Mouse (Mus musculus) gastrocnemius, postnatal 14 days (tissue): ENCODE measurements at regions not wholly inside any gene's neighbourhood (a gene's known extent, or its start where the extent isn't known, plus 50 kb on each side); places are given as distances from the start of the nearest gene placed in this dataset.

Experiments
- DNase-seq: peaks from one replicate; pipeline ENCODE4 v3.0.0; 2021; ENCODE audit warnings: mixed read lengths
- intact Hi-C: fragments of 180-260 bp; cut with DNase I; formaldehyde crosslinking; loops from one replicate; pipeline ENCODE4 v1.15.1; 2025; ENCODE audit warnings: low total_unique reads

DNA sequence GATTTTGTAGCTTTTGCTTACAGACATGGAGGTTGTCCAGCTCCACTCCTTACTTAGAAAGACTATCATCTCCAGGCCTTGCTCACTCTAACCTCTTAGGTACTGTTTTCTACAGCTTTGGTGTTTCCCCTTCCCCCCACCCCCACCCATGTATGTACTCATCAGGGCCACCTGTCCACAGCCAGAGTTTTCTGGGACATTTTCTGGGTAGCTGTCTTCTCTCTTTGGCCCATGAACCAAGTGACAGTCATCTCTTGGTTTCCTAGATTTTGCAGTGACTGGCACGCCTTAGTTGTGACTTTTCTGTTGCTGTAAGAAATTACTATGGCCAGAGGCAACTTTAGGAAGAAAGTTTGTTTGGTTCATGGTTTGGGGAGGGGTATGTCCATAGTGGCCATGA is 181.8 kb upstream of the Klf3 start:
- DNase-seq, result no peak
- intact Hi-C loops, result no loop called here

DNA sequence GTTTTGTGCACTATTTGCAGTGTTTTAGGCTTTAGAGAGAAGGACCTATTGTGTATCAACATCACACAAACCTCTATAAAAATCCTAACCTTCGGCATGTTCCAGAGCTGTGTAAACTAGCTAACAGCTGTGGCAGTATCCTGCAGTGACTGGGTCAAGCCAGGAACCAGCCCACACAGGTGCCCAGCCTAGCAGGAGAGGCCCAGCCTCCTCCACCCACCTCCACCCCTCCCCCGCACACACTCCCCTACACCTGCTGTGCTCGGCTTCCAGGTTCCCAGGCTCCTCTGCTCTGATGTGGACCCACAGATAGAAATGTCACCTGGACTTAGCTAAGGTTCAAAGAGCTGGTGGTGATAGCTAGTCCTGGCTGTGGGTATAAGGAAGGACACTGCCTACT is 179.5 kb upstream of the Klf3 start:
- no peak for DNase-seq
- intact Hi-C loops, result no loop called here

DNA sequence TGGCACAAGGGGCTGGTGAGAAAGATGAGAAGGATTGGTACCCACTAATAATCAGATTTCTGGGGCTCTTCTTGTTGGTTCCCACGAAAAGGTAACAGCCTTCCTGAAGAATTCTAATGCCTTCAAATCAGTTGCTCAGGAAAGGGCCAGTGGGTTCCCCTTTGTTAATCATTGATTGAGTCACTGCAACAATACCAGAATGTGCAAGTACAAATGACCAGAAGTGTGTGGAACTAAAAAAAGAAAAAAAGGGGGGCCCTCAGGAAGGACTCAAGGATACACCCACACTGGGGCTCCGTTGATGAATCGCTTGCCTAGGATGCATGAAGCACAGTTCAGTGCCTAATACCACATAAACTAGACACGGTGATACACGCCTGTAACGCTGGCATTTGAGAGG is 179.0 kb upstream of the Klf3 start:
- intact Hi-C loops, result no loop called here
- no peak for DNase-seq

DNA sequence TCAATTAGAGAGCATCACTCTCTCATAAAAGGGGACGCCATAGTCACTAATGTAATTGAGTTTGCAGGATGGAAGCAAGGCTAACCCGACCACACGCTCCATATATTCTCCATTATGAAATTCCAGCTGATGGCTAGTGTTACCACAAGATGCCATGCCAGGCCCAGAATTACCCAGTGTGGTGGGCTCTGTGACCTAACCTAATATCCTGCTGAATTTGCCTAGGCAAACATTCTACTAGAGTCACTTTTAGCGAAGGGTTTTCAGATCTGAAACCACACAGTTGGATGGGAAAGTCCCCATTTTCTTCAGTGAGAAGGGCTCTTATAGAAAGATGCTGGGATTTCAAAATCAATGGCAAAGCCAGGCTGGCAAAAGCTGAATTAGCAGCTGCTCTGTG is 177.8 kb upstream of the Klf3 start:
- no peak for DNase-seq
- intact Hi-C loops, result no loop called here

DNA sequence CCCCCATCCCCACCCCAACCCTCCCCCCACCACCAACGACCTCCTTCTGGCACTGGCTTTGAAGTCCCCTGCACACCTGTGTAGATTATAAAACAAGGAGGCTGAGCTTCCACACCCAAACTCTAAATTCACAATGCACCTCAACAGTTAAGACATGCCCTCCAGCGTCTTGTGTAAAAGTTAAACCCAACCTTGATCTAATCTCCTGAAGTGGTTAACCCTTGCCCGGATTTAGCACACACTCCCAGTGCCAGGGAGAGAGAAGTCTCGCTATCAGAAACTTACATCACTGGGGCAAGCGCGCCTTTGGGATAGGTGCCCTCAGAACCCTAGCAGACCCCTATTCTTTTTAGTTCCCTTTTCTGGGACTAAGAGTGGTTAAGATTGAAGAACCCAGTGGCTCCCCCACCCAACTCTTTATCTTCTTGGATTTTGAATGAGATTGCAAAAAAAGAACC is 177.3 kb upstream of the Klf3 start:
- intact Hi-C loops, result no loop called here
- no peak for DNase-seq

DNA sequence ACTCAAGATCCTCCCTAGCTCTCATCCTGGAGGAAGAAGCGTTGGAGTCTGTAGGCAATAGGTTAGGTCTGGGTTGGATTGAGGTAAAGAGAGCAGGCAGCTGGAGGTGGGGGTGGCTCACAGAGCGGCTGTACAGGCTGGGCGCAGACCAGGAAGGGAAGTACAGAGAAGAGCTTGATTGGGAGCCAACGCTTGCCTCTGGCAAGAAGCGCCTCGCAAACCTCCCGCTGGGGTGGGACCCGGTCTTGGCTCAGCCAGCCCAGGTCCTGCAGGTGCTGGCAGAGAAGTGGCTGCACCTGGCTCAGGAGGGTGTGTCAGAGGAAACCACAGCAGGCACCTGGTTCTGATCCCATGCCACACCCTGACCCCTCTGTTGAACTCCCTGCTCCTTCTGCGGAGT is 176.8 kb upstream of the Klf3 start:
- intact Hi-C loops, result no loop called here
- peak; percentile 26 for DNase-seq

DNA sequence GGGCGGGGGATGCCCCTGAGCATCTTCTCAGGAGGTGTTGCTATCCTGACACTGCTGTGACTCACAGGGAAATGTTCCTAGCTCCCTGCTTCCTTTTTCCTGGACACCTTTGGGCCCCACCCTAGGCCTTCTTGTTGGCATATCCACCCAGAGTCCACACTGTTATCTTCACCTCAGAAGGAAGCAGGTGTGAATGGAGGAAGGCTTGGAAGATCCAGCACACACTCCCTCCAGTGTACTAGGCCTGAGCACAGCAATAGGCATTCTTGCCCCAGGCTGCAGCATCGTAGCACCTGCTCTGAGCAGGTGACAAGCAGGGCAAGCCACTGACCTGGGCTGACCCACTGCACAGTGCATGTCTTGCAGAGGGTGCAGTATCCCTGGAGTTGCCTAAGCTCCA is 172.6 kb upstream of the Klf3 start:
- intact Hi-C loops, result no loop called here
- no peak for DNase-seq

DNA sequence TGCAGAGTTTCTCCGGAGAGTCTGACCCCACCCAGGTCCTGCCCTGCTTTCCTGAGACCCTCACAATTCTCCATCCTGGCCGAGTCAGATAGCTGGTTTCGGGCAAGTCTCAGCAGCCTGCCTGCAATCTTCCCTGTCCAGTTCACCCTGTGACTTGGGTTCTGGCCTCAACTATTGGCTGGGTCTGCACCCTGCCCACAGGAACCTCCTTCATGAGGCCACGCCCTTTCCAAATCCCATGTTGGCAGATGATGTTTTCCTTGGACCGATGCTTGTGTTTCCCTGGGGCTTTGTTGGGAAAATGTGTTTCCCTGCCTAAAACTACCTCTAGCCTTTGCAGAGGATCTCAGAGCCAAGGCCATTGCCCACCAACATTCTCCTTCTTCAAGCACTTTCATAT is 171.0 kb upstream of the Klf3 start:
- intact Hi-C loops, result no loop called here
- no peak for DNase-seq

DNA sequence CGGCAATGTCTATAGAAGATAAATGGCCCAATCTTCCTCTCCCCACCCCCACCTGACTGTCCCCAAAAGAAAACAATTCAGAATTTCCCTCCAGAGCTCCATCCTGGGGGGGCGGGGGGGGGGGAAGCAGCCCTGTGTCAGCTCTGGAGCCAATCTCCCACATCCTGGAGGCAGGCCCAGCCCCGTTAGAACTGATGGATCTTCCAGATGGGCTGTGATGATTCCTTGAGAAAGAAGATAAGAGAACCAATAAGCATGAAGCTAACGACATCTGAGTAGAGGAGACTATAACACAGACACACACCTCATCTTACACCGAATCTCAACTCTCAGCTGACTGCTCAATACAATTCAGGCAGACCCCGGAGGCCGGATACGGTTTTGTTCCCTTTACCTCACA is 169.2 kb upstream of the Klf3 start:
- DNase-seq, result peak; percentile 22
- intact Hi-C loops, result no loop called here

DNA sequence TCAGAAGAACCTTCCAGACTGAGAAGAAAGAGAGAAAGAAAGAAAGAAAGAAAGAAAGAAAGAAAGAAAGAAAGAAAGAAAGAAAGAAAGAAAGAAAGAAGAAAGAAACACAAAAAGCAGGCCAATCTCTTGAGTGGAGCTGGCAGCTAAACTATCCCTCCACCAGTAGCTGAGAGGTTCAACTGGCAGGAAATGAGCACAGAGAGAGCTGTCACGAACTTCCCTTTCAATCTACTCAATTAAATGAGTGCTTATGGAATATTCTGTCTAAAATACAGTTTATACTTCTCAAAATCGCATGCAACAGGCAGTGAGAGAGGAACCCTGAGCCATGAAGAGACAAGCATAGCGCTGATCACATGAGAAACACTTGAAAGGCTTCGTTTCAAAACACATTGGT is 168.5 kb upstream of the Klf3 start:
- intact Hi-C loops, result no loop called here
- DNase-seq, result no peak

DNA sequence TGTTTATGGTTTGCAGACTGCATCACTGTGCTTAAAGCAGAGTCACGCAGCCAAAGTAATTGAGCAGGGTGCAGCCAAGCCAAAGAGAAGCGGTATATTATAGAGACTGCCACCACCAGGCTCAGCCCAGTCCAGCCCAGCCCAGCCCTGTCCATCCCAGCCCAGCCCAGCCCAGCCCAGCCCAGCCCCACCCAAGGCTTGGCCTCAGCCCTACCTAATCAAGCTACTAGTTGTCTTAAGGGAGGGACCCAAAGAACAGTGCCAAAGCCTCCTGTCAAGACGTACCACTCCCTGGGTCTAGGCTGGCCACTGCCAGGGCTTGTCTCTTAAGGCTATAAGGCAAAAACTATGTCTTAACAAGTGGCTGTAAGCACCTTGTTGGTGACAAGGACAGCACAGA is 166.9 kb upstream of the Klf3 start:
- DNase-seq, result no peak
- intact Hi-C loops, result no loop called here

DNA sequence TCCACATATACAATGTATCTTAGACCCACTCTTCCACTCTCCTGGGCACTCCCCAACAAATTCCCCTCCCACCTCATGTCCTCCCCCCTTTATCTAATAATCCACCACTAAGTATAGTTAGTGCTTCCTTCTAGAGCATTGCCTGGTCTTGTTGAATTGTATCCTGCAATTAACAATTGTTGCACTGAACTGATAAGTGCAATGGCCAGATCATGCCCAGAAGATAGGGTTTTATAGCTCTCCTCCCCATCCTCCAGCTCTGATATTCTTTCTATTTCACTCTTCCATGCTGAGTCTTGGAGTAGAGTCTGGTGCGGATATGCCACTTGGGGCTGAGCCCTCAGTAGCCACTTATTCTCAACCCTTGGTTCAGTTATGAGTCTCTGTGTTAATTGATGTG is 159.6 kb upstream of the Klf3 start:
- intact Hi-C loops, result no loop called here
- no peak for DNase-seq

DNA sequence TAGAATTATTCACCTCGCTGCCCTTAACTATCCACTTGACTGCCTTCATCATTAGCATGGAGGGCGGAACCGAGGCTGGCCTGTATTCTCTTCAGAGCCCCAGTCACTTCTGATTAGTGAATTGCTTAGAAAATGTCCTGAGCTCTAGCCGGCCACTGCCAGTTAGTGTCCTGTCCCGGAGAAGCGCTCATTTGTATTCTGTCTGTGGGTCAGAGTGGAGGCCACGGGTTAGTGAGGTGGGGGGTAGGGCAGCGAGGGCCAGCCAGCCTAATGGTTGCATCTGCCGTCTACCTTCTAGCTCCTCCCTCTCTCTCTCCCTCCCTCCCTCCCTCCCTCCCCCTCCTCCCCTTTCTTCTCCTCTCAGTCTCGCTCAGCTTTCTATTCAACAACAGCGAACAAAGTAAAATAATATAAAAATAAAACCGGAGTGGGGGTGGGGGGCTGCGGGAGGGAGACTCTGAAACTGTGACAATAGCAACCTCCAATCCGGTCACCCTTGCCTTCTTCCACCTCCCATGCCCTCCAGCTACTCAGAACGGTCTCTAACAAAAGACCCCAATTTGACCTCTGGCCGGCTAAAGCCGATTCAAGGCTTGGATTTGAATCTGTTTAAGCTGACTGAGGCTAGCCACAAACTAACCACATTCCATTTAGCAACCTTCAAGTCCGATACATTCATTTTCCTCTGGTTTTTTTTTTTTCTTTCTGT is 155.6 kb upstream of the Klf3 start:
- intact Hi-C loops, result no loop called here
- no peak for DNase-seq

DNA sequence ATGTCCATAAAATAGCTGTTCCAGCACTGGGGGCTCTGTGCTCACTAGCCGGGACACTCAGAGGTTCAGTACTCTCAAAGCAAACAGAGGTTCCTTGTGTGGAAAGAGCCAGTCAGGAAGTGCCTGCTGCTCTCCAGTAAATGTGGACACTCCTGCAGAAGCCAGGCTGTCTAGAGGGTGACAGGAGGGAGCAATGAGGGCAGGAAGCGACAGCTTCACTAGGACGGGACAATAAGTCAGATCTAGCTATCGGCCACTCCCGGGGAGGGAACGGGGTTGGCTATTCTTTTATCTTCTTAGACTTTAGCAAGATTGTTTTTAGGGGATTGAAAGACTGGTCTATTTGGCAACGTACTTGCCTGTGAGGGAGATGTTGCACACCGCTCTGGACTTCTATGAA is 154.7 kb upstream of the Klf3 start:
- no peak for DNase-seq
- intact Hi-C loops, result no loop called here

DNA sequence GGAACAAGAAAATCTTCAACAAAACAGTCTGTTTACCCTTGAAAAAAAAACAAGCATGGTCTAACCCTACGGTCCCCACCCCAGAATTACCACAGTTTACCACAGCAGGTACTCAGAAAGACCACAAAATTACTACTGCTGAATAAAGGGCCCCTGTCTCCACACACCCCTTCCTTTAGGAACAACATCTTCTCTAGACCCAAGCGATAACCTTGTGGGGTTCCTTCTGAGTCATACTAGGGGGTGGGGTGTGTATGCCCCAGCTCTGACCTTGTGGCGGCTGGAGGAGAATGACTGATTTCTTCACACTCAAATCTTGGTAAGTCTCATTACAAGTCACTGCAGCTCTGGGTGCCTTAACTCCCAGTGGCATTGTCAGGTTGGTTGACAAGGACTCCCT is 151.8 kb upstream of the Klf3 start:
- no peak for DNase-seq
- intact Hi-C loops, result no loop called here

DNA sequence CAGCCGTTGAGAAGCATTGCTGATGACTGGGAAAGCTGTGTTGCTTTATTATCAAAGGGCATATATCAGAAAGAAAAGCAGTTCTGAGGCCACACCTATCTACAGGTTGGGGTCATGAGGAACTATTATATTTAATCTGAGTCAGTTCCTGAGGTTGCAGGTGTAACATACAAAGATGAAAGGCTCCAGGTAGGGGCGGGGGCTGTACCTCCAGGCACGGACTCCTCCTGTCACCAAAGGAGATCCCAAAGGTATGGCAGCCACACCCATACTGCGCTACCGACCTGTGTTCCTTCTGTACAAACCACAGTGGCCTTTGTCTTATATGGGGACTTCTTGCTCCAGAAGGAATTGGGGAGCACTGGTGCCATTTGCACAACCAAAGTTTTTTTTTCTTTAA is 149.4 kb upstream of the Klf3 start:
- intact Hi-C loops, result no loop called here
- DNase-seq, result no peak

DNA sequence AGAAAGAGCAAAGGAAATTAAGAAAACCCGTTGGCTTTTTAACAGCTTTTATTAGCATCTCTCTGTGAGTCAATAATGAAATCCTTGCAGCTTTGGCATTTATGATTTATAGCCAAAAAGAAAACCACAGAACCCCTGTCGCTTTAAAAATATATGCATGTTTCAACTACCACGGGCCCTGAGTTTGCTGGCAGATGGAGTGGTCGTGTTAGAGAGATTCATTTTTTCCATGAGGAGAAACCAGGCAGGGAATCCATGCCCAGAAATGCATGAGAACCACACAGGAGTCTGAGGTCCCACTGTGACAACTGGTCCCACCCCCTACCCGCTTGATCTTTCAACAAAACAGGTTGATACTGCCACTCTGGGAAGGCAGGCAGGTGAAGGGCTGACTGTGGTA is 147.9 kb upstream of the Klf3 start:
- intact Hi-C loops, result no loop called here
- DNase-seq, result no peak

DNA sequence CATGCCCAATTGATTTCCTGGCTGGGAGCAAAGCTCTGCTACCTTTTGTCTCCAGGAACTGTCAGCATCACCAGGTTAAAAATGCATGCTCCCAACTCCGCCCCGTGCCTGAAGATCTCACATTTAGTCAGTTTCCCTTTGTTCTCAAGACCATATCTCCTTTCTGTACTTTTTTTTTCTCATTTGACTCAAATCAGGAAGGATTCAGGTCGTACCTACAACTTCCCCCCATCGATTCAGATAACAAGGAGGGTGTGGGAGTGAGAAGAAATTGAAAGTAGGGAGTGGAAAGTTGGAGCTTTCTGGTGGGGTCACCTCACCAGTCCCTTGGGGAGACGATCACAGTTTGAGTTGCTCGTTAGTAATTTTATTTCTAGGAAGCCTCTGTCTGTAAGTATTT is 141.2 kb upstream of the Klf3 start:
- intact Hi-C loops, result no loop called here
- DNase-seq, result no peak

DNA sequence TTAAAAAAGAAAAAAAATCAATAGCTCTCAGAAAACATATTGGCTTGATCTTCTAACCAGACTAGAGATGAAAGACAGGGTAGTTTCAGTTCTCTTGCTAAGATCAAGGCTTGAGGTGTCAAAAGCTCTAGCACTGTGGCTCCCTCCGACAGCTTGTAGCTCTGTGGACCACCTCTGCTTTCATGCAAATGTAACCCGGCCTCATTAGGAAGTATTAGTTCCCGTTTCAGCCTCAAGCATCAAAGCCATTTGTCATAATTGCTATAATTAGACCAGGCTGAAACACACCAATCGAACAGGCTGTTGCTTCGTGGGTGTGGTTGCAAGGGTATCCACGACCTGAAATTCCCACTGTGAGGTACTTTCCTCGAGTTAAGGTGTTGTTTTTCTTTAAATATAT is 140.7 kb upstream of the Klf3 start:
- DNase-seq, result no peak
- intact Hi-C loops, result no loop called here

DNA sequence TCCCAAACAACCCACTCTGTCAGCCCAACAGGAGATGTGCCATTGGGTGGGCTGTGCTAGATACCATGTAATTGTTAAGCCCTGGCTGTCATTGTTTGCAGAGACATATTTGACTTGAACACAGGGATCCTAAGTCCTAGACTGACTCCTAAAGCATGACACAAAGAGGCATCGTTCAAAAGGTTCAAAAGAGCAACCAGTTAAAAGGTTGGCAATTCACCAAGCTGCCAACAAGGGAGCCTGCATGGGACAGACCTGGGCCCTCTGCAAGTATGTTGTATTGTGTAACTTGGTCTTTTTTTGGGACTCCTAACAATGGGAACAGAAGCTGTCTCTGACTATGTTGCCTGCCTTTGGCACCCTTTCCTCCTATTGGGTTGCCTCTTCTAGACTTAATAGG is 139.4 kb upstream of the Klf3 start:
- intact Hi-C loops, result no loop called here
- no peak for DNase-seq

DNA sequence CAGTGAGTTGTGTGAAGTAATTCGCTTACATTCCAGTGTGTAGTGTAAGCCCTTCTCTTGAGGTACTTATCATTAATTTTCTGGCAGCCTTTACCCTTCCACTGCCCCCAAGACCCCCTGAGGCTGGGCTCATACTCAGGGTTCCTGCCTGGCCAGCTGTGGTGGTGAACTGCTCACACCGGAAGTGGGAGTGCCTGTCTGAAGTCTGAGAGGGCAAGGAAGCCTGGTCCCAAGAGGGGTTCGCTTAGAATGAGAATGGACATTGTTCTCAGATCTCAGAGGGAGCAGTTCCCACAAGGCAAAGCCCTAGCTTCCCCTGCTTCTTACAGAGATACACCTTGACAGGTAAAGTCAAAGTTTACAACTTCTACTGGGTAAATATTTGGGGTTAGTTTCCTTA is 138.1 kb upstream of the Klf3 start:
- DNase-seq, result no peak
- intact Hi-C loops, result no loop called here

DNA sequence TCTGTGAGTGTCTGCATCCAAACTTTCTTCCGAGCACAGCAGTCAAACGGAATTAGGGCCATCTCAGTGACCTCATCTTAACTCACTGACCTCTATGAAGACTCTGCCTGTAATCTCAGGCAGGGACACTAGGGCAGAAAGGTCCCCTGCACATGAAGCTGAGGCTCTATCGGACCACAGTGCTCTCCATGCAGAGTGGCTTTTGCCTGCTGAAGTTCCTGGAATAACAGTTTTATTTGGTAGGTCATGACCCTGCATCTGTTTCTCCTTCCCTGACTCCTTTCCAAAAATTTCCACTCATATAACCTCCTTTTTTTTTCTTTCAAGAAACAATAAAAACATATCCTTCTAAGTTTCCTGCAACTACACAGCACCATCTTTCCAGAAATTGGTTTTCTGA is 136.9 kb upstream of the Klf3 start:
- DNase-seq, result no peak
- intact Hi-C loops, result no loop called here
